Mouse (Mus musculus): ENCODE measurements around the gene Me3. TPM values are rescaled to one million over a fixed set of nuclear protein-coding genes. Genes with fewer than 3 reads are reported as not detected.

Me3 gene
- polyA plus RNA-seq, 1 experiment from 2014 or later, result 0.77 TPM

- Histone ChIP-seq H3K4me3 (ENCODE audit: low read depth, low read length) (no peak overlapping the region), H3K36me3 (ENCODE audit: control insufficient read depth, insufficient read depth, low read length) (no peaks in the 10 kb centered on the region), H3K27ac (ENCODE audit: low read depth, low read length) (no peak overlapping the region), H3K4me2 (ENCODE audit: low read depth) (no peak overlapping the region), H3K9ac (ENCODE audit: low read length) (no peak overlapping the region), H3K4me1 (ENCODE audit: control insufficient read depth, insufficient read depth, low read length) (no peaks in the 10 kb centered on the region; the same call in 1 of the 2 replicates), H3K9me3 (ENCODE audit: control insufficient read depth, low read length) (no peaks in the 10 kb centered on the region), H3K27me3 (ENCODE audit: control insufficient read depth, insufficient read depth, low read length) (no peaks in the 10 kb centered on the region)
- no peak for ATAC-seq (ENCODE audit: insufficient read depth, low FRiP score, low TSS enrichment)
- 86% methylated on average over 5 of the region's 5 CpGs for WGBS
- DNase-seq (ENCODE audit: low spot score), result no peak
These were observed 220.9 kb downstream of the Me3 start for GRCm38 (mm10) chr7:89853131-89853530.

GRCm38 (mm10) chr7:89855196-89855595 is 223.0 kb downstream of the Me3 start:
- DNase-seq (ENCODE audit: low spot score), result no peak
- no peaks in the 10 kb centered on the region for H3K9me3 ChIP-seq (ENCODE audit: control insufficient read depth, low read length)
- H3K27ac ChIP-seq (ENCODE audit: low read depth, low read length), result no peak overlapping the region
- no peaks in the 10 kb centered on the region for H3K27me3 ChIP-seq (ENCODE audit: control insufficient read depth, insufficient read depth, low read length)
- H3K36me3 ChIP-seq (ENCODE audit: control insufficient read depth, insufficient read depth, low read length), result no peaks in the 10 kb centered on the region
- H3K4me3 ChIP-seq (ENCODE audit: low read depth, low read length), result no peak overlapping the region
- WGBS, result 81% methylated on average over 1 of the region's 1 CpGs
- no peak overlapping the region for H3K4me2 ChIP-seq (ENCODE audit: low read depth)
- H3K9ac ChIP-seq (ENCODE audit: low read length), result no peak overlapping the region
- ATAC-seq (ENCODE audit: insufficient read depth, low FRiP score, low TSS enrichment), result no peak
- no peaks in the 10 kb centered on the region; the same call in 1 of the 2 replicates for H3K4me1 ChIP-seq (ENCODE audit: control insufficient read depth, insufficient read depth, low read length)

GRCm38 (mm10) chr7:89856440-89857217 is 224.4 kb downstream of the Me3 start:
- no peaks in the 10 kb centered on the region for H3K27me3 ChIP-seq (ENCODE audit: control insufficient read depth, insufficient read depth, low read length)
- H3K4me3 ChIP-seq (ENCODE audit: low read depth, low read length), result no peak overlapping the region
- 45% methylated on average over 17 of the region's 17 CpGs for WGBS
- no peak overlapping the region for H3K27ac ChIP-seq (ENCODE audit: low read depth, low read length)
- DNase-seq (ENCODE audit: low spot score) (peak; percentile 59), ATAC-seq (ENCODE audit: insufficient read depth, low FRiP score, low TSS enrichment) (peak; percentile 89)
- H3K9ac ChIP-seq (ENCODE audit: low read length), result no peak overlapping the region
- no peaks in the 10 kb centered on the region for H3K9me3 ChIP-seq (ENCODE audit: control insufficient read depth, low read length)
- peak overlapping the region; percentile 26; the same call in 1 of the 2 replicates for H3K4me2 ChIP-seq (ENCODE audit: low read depth)
- no peaks in the 10 kb centered on the region; the same call in 1 of the 2 replicates for H3K4me1 ChIP-seq (ENCODE audit: control insufficient read depth, insufficient read depth, low read length)
- no peaks in the 10 kb centered on the region for H3K36me3 ChIP-seq (ENCODE audit: control insufficient read depth, insufficient read depth, low read length)

- H3K36me3 ChIP-seq (ENCODE audit: control insufficient read depth, insufficient read depth, low read length), result no peaks in the 10 kb centered on the region
- H3K9me3 ChIP-seq (ENCODE audit: control insufficient read depth, low read length), result no peaks in the 10 kb centered on the region
- no peak overlapping the region for H3K4me3 ChIP-seq (ENCODE audit: low read depth, low read length)
- no peak overlapping the region for H3K27ac ChIP-seq (ENCODE audit: low read depth, low read length)
- H3K9ac ChIP-seq (ENCODE audit: low read length), result no peak overlapping the region
- WGBS, result 89% methylated on average over 1 of the region's 1 CpGs
- DNase-seq (ENCODE audit: low spot score) (no peak), ATAC-seq (ENCODE audit: insufficient read depth, low FRiP score, low TSS enrichment) (no peak)
- no peaks in the 10 kb centered on the region for H3K27me3 ChIP-seq (ENCODE audit: control insufficient read depth, insufficient read depth, low read length)
- no peaks in the 10 kb centered on the region for H3K4me1 ChIP-seq (ENCODE audit: control insufficient read depth, insufficient read depth, low read length)
- H3K4me2 ChIP-seq (ENCODE audit: low read depth), result no peak overlapping the region
These were observed 232.6 kb downstream of the Me3 start for GRCm38 (mm10) chr7:89864769-89865168.

DNA sequence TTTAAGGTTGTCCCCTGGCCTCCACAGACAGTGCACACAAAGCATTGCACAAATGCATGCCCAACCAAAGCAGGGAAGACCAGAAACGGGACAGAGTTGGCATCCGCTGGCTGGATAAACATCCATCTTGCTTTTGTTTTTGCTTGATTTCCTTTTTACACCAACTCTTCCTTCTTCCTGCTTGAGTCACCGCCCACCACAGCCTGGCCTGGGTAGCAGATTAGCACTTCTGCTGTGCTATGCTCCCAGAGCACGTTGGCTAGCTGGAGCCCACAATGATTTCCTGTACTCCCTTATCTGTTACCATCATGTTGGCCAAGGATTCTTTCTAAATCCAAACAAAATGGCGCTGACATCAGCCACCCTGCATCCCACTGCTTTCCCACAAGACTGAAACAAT is 235.0 kb downstream of the Me3 start:
- DNase-seq (ENCODE audit: low spot score), result no peak
- H3K4me2 ChIP-seq (ENCODE audit: low read depth), result no peak overlapping the region
- WGBS, result 81% methylated on average over 5 of the region's 5 CpGs

DNA sequence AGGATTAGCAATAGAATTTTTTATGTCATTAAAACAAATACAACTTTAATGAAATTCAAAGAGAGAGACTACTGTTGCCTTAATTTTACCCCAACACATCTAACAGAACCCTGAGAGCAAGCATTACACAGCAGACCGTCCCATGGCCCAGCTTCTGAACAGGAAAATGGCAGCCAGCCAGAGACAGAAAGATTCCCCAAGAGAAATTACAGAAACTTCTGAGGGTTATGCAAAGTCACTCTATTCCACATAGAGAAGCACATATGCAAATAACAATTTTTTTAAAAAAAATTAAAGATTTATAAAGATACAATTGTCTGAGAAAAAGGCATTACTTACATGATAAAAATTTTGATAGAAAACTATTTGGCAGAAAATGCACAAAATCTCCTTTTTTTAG is 247.5 kb downstream of the Me3 start:
- Histone ChIP-seq H3K27ac (ENCODE audit: low read depth, low read length) (no peak overlapping the region), H3K4me3 (ENCODE audit: low read depth, low read length) (no peak overlapping the region), H3K4me2 (ENCODE audit: low read depth) (no peak overlapping the region), H3K4me1 (ENCODE audit: control insufficient read depth, insufficient read depth, low read length) (no peaks in the 10 kb centered on the region), H3K9me3 (ENCODE audit: control insufficient read depth, low read length) (no peaks in the 10 kb centered on the region), H3K9ac (ENCODE audit: low read length) (no peak overlapping the region), H3K27me3 (ENCODE audit: control insufficient read depth, insufficient read depth, low read length) (no peaks in the 10 kb centered on the region), H3K36me3 (ENCODE audit: control insufficient read depth, insufficient read depth, low read length) (no peaks in the 10 kb centered on the region)
- DNase-seq (ENCODE audit: low spot score), result no peak
- 91% methylated on average over 1 of the region's 1 CpGs for WGBS
- ATAC-seq (ENCODE audit: insufficient read depth, low FRiP score, low TSS enrichment), result no peak

More for the DNA sequence above, 235.0 kb downstream of the Me3 start:
- no peaks in the 10 kb centered on the region for H3K4me1 ChIP-seq (ENCODE audit: control insufficient read depth, insufficient read depth, low read length)
- no peak overlapping the region for H3K27ac ChIP-seq (ENCODE audit: low read depth, low read length)
- no peak overlapping the region for H3K9ac ChIP-seq (ENCODE audit: low read length)
- H3K27me3 ChIP-seq (ENCODE audit: control insufficient read depth, insufficient read depth, low read length), result no peaks in the 10 kb centered on the region
- no peak overlapping the region for H3K4me3 ChIP-seq (ENCODE audit: low read depth, low read length)
- ATAC-seq (ENCODE audit: insufficient read depth, low FRiP score, low TSS enrichment), result no peak
- H3K9me3 ChIP-seq (ENCODE audit: control insufficient read depth, low read length), result no peaks in the 10 kb centered on the region
- no peaks in the 10 kb centered on the region for H3K36me3 ChIP-seq (ENCODE audit: control insufficient read depth, insufficient read depth, low read length)

GRCm38 (mm10) chr7:89884551-89884950 is 252.4 kb downstream of the Me3 start:
- Histone ChIP-seq H3K27ac (ENCODE audit: low read depth, low read length) (no peak overlapping the region), H3K9ac (ENCODE audit: low read length) (no peak overlapping the region), H3K9me3 (ENCODE audit: control insufficient read depth, low read length) (no peaks in the 10 kb centered on the region), H3K4me3 (ENCODE audit: low read depth, low read length) (no peak overlapping the region), H3K27me3 (ENCODE audit: control insufficient read depth, insufficient read depth, low read length) (no peaks in the 10 kb centered on the region), H3K36me3 (ENCODE audit: control insufficient read depth, insufficient read depth, low read length) (no peaks in the 10 kb centered on the region), H3K4me1 (ENCODE audit: control insufficient read depth, insufficient read depth, low read length) (no peaks in the 10 kb centered on the region), H3K4me2 (ENCODE audit: low read depth) (no peak overlapping the region)
- WGBS, result 84% methylated on average over 3 of the region's 3 CpGs
- ATAC-seq (ENCODE audit: insufficient read depth, low FRiP score, low TSS enrichment), result no peak
- DNase-seq (ENCODE audit: low spot score), result no peak

DNA sequence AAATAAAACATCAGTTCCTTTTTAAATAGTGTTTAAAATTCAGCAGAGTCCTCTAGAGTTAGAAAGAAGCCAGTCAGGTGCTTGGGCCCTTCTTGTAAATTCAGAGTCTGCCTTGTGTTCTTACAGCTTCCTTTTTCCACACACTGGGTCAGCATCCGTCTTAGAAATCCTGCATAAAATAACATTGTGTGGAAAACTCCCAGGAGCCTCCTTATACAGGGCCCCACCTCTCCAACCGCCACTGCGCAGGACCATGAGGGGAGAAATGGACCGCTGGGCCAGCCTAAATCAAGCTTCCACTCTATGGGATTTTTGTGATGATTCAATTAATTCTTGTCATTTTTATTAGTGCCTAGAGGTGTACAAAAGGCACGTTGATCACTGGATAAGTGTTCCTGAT is 259.2 kb downstream of the Me3 start:
- Histone ChIP-seq H3K4me3 (ENCODE audit: low read depth, low read length) (no peak overlapping the region), H3K9me3 (ENCODE audit: control insufficient read depth, low read length) (no peaks in the 10 kb centered on the region), H3K36me3 (ENCODE audit: control insufficient read depth, insufficient read depth, low read length) (no peaks in the 10 kb centered on the region), H3K27ac (ENCODE audit: low read depth, low read length) (no peak overlapping the region), H3K27me3 (ENCODE audit: control insufficient read depth, insufficient read depth, low read length) (no peaks in the 10 kb centered on the region), H3K4me1 (ENCODE audit: control insufficient read depth, insufficient read depth, low read length) (no peaks in the 10 kb centered on the region), H3K4me2 (ENCODE audit: low read depth) (no peak overlapping the region), H3K9ac (ENCODE audit: low read length) (no peak overlapping the region)
- ATAC-seq (ENCODE audit: insufficient read depth, low FRiP score, low TSS enrichment) (no peak), DNase-seq (ENCODE audit: low spot score) (no peak)
- WGBS, result 79% methylated on average over 5 of the region's 5 CpGs

DNA sequence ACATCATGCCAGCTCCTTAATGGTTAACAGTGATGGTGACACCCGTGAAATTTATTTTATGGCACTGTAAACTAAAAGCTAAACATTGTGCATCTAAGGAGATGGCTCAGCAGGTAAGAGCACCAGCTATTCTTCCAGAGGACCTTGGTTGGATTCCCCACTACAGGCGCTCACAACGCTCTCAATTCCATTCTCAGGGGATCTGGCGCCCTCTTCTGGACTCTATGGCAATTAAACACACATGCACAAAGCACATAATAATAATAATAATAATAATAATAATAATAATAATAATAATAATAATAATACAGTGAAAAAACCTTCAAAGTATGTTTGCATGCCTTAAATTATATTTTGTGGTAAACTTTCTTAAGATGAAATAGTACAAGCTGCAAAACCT is 259.7 kb downstream of the Me3 start:
- H3K4me1 ChIP-seq (ENCODE audit: control insufficient read depth, insufficient read depth, low read length), result no peaks in the 10 kb centered on the region
- H3K4me3 ChIP-seq (ENCODE audit: low read depth, low read length), result no peak overlapping the region
- 31% methylated on average over 4 of the region's 4 CpGs for WGBS
- no peak for ATAC-seq (ENCODE audit: insufficient read depth, low FRiP score, low TSS enrichment)
- DNase-seq (ENCODE audit: low spot score), result peak; percentile 23
- H3K9ac ChIP-seq (ENCODE audit: low read length), result no peak overlapping the region
- H3K4me2 ChIP-seq (ENCODE audit: low read depth), result no peak overlapping the region
- H3K9me3 ChIP-seq (ENCODE audit: control insufficient read depth, low read length), result no peaks in the 10 kb centered on the region
- no peak overlapping the region for H3K27ac ChIP-seq (ENCODE audit: low read depth, low read length)
- no peaks in the 10 kb centered on the region for H3K27me3 ChIP-seq (ENCODE audit: control insufficient read depth, insufficient read depth, low read length)
- no peaks in the 10 kb centered on the region for H3K36me3 ChIP-seq (ENCODE audit: control insufficient read depth, insufficient read depth, low read length)
